ENCODE assay signal across 23 mouse cellular contexts in the genomic region with DNA sequence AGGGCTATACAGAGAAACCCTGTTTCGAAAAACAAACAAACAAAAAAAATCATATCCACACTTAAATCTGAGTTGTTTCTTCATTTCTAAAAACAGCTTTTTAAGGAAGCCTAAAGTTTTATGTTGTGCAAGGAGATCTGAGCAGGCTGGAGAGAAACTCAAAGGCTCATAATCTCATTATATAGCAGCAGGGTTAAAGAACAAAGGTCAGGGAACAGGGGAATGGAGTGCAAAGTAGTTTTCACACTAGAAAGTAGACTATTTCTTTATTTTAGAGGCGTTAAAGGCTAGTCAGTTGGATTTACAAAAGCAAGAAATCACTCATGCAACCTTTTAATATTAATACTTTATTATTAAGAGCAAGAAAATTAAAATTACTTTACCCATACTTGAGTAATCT. TPM values are rescaled to one million over a fixed set of nuclear protein-coding genes. Genes with fewer than 3 reads are reported as not detected.
"Had no signal": no experiment of that assay in that cellular context is flagged by ENCODE, and none has a peak within 500 bp of the region (broad histone marks: within the 10 kb centered on the region; RNA-seq: fewer than 3 reads in every experiment).

No protein-coding gene starts in this region.

- H3K9me3 ChIP-seq: lung, embryonic 15.5 days; midbrain, embryonic 10.5 days; midbrain, embryonic 12.5 days; neural tube, embryonic 13.5 days; neural tube, embryonic 15.5 days had no signal

- ATAC-seq: liver, postnatal 0 days; lung, postnatal 0 days; midbrain, embryonic 16.5 days had no signal

- H3K9ac ChIP-seq: liver, postnatal 0 days; lung, embryonic 15.5 days; midbrain, embryonic 12.5 days; neural tube, embryonic 13.5 days; neural tube, embryonic 15.5 days had no signal

- H3K27me3 ChIP-seq: lung, embryonic 15.5 days; midbrain, embryonic 12.5 days; neural tube, embryonic 13.5 days; neural tube, embryonic 15.5 days had no signal

- H3K4me3 ChIP-seq: lung, embryonic 15.5 days; midbrain, embryonic 10.5 days; midbrain, embryonic 12.5 days; myocyte; neural tube, embryonic 13.5 days; neural tube, embryonic 15.5 days had no signal

- H3K4me2 ChIP-seq: lung, embryonic 15.5 days; midbrain, embryonic 12.5 days; neural tube, embryonic 13.5 days; neural tube, embryonic 15.5 days had no signal

- H3K36me3 ChIP-seq: lung, embryonic 15.5 days; midbrain, embryonic 12.5 days; neural tube, embryonic 13.5 days; neural tube, embryonic 15.5 days had no signal

- H3K27ac ChIP-seq: lung, embryonic 15.5 days; macrophage; midbrain, embryonic 10.5 days; midbrain, embryonic 12.5 days; neural tube, embryonic 13.5 days; neural tube, embryonic 15.5 days had no signal

- DNase-seq: liver, postnatal 0 days; lung, adult 2 months; lung, postnatal 14 days; lung, postnatal 36 days; midbrain, embryonic 14.5 days; right cerebral cortex, postnatal 14 days; spleen, adult 18-20 months; thymus, adult 18-20 months; thymus, postnatal 14 days; thymus, postnatal 36 days had no signal

RNA-seq across cellular contexts. Expression of gene Gm10203, which starts 33.7 kb away (rescaled TPM):
- polyA plus RNA-seq: liver, postnatal 0 days; lung, adult 2 months; lung, embryonic 15.5 days; lung, postnatal 0 days; macrophage; midbrain, embryonic 10.5 days; midbrain, embryonic 12.5 days; midbrain, embryonic 14.5 days; midbrain, embryonic 16.5 days; myocyte; neural tube, embryonic 11.5 days; neural tube, embryonic 13.5 days; neural tube, embryonic 15.5 days; stomach, embryonic 14.5 days; stomach, embryonic 16.5 days; thymus, postnatal 0 days had no signal
